Mouse (Mus musculus) heart, embryonic 14.5 days (tissue): ENCODE data around the gene Ina. TPM values are rescaled to one million over a fixed set of nuclear protein-coding genes. Genes with fewer than 3 reads are reported as not detected.

ENCODE experiments used
- ATAC-seq: fragments of 200-750 bp; cut with Nextera tagmentation; 2 replicates; pipeline ENCODE4 v1.8.0; 2017; ENCODE audit warnings: low read depth, moderate TSS enrichment; ENCODE audit not compliant: insufficient number of reproducible peaks, insufficient read depth, low FRiP score
- H3K27ac ChIP-seq, 2 experiments: fragments of 200-500 bp in 1 of 2; fragments of 300-500 bp in 1 of 2; sonication (generic) in 1 of 2; replicated peaks in 1 of 2; 2 replicates each; pipeline ENCODE4 v1.5.1; 2012 to 2014; ENCODE audit warnings: low read depth in 2 of 2, low read length in 2 of 2, control low read depth in 1 of 2, mild to moderate bottlenecking in 1 of 2, mixed read lengths in 1 of 2; ENCODE audit not compliant: control insufficient read depth in 1 of 2, insufficient read depth in 1 of 2
- H3K27me3 ChIP-seq: fragments of 300-500 bp; sonication (generic); 2 replicates; pipeline ENCODE4 v1.6.1; 2014; ENCODE audit warnings: mild to moderate bottlenecking, low read length, control low read depth; ENCODE audit not compliant: control insufficient read depth, insufficient read depth
- H3K36me3 ChIP-seq: fragments of 300-500 bp; sonication (generic); 2 replicates; pipeline ENCODE4 v1.6.1; 2014; ENCODE audit warnings: mild to moderate bottlenecking, control low read depth, low read length, mixed read lengths; ENCODE audit not compliant: control insufficient read depth, insufficient read depth
- H3K4me1 ChIP-seq, 2 experiments: fragments of 200-500 bp in 1 of 2; fragments of 300-500 bp in 1 of 2; sonication (generic) in 1 of 2; 2 replicates each; pipeline ENCODE4 v1.6.1; 2012 to 2014; ENCODE audit warnings: low read length in 2 of 2, control low read depth in 1 of 2, mixed read lengths in 1 of 2; ENCODE audit not compliant: control insufficient read depth in 2 of 2, insufficient read depth in 2 of 2
- H3K4me2 ChIP-seq: fragments of 300-500 bp; sonication (generic); 2 replicates; pipeline ENCODE4 v1.6.1; 2014; ENCODE audit warnings: mild to moderate bottlenecking, low read length
- H3K4me3 ChIP-seq, 2 experiments: fragments of 200-500 bp in 1 of 2; fragments of 300-500 bp in 1 of 2; sonication (generic) in 1 of 2; 2 replicates each; pipeline ENCODE4 v1.5.1; 2012 to 2014; ENCODE audit warnings: low read length in 2 of 2, mild to moderate bottlenecking in 2 of 2, control low read depth in 1 of 2, low read depth in 1 of 2, moderate library complexity in 1 of 2; ENCODE audit not compliant: control insufficient read depth in 1 of 2, insufficient read depth in 1 of 2
- H3K9ac ChIP-seq: fragments of 300-500 bp; sonication (generic); 2 replicates; pipeline ENCODE4 v1.6.1; 2014; ENCODE audit warnings: mild to moderate bottlenecking, low read length
- H3K9me3 ChIP-seq: fragments of 300-500 bp; sonication (generic); 2 replicates; pipeline ENCODE4 v1.6.1; 2016; ENCODE audit warnings: low read length, control low read depth; ENCODE audit not compliant: control insufficient read depth
- WGBS: fragments of 180-500 bp; shearing (Covaris S2); extraction: QIAGEN DNeasy Blood & Tissue Kit; methylation state at CpG from one replicate; pipeline ENCODE4 v1.1.7; 2014; 5-methylcytosine and 5-hydroxymethylcytosine counted together
- polyA plus RNA-seq: library from polyadenylated mRNA; unstranded; fragments of >200 nt; fragmentation: Nextera tagmentation; extraction: Ambion mirVana; gene quantifications from 2 replicates; pipeline ENCODE4 v1.2.1, GENCODE M21; 2014

The Ina gene
- 0.30 TPM in 1 of 2 replicates, not detected in the other for polyA plus RNA-seq

DNA sequence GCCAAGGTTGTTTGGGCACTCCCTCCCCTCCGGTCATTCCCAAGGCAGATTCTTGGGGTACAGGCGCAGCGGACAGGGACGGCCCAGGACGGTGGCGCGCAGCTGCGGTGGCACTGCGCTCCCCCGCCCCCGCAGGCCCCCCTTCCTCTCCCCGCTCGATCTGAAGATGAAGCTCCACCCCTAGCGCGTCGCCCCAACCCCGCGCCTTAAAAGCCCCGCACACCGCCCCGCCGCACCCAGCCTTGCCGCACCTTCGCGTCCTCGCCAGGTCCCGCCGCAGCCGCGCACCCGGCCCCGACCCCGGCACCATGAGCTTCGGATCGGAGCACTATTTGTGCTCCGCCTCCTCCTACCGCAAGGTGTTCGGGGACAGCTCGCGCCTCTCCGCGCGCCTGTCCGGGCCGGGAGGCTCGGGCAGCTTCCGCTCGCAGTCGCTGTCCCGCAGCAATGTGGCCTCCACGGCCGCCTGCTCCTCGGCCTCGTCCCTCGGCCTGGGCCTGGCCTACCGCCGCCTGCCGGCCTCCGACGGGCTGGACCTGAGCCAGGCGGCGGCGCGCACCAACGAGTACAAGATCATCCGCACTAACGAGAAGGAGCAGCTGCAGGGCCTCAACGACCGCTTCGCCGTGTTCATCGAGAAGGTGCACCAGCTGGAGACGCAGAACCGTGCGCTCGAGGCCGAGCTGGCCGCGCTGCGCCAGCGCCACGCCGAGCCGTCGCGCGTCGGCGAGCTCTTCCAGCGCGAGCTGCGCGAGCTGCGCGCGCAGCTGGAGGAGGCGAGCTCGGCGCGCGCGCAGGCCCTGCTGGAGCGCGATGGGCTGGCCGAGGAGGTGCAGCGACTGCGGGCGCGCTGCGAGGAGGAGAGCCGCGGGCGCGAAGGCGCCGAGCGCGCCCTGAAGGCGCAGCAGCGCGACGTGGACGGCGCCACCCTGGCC, at the start of gene Ina, which contains the start of gene Nt5c2:
Gene Ina, plus strand, starts transcription at position 252 of the 935 bp plus-strand sequence.
Gene Nt5c2, minus strand, starts transcription at position 707 of the 935 bp plus-strand sequence.
- ATAC-seq: peak; percentile 54; the same call in 1 of the 2 replicates
- H3K4me3 ChIP-seq: peak within 1 kb of the TSS; percentile 45
- H3K9ac ChIP-seq: no peak within 1 kb of the TSS
- no peaks in the 10 kb centered on the region for H3K36me3 ChIP-seq
- H3K27ac ChIP-seq: no peak within 1 kb of the TSS
- peaks cover 2 to 19% of the 10 kb centered on the region in 2 experiments; a peak in 3 of 4 replicates for H3K4me1 ChIP-seq
- peak within 1 kb of the TSS; percentile 77 for H3K4me2 ChIP-seq
- H3K27me3 ChIP-seq: peaks cover 73% of the 10 kb centered on the region
- H3K9me3 ChIP-seq: no peaks in the 10 kb centered on the region
- under 1% methylated on average over 117 of the region's 124 CpGs for WGBS

DNA sequence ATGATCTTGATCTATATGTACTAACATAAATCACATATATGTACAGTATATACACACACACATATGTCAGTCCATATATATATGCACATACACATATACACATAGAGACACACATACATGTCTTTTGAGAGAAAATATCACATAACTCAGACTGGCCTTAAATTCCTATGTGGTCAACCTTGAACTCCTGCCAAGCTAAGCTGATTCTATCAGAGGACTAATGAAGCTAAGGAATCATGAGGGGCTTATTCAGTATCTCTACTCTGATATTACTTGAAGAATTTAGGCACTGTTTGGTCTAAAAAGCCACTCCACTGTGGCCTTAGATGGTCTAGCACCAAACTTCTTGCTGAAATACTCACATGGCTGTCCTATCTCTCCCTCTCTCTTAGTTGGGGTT, 49.0 kb upstream of the Ina start:
- H3K27me3 ChIP-seq: no peaks in the 10 kb centered on the region
- no peaks in the 10 kb centered on the region for H3K9me3 ChIP-seq

DNA sequence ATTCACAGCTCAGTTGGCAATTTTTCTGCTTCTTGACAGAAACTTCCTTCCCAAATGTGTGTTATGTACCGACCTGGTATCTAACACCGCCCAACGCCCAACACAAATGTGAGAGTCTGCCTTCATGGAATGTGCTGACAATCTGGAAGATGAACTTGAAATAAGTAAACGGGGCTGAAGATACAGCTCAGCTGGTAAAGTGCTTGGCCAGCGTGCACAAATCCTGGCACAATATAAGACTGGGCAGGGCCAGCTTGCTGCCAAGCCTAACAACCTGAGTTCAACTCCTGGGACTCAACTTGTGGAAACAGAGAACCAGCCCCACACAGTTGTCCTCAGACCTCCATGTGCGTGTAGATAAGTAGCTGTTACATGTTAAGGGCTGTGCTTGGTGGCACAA, 48.2 kb upstream of the Ina start:
- no peaks in the 10 kb centered on the region for H3K9me3 ChIP-seq
- H3K4me1 ChIP-seq: peaks cover 26 to 39% of the 10 kb centered on the region in 2 experiments
- H3K9ac ChIP-seq: no peak overlapping the region
- H3K4me3 ChIP-seq: no peak overlapping the region
- no peak overlapping the region for H3K27ac ChIP-seq
- H3K36me3 ChIP-seq: no peaks in the 10 kb centered on the region
- WGBS: 84% methylated on average over 6 of the region's 6 CpGs
- no peaks in the 10 kb centered on the region for H3K27me3 ChIP-seq
- ATAC-seq: no peak
- H3K4me2 ChIP-seq: no peak overlapping the region

More for the DNA sequence above, 49.0 kb upstream of the Ina start:
- no peak overlapping the region for H3K4me3 ChIP-seq
- no peak overlapping the region for H3K9ac ChIP-seq
- H3K27ac ChIP-seq: no peak overlapping the region
- no peak overlapping the region for H3K4me2 ChIP-seq
- peaks cover 21 to 38% of the 10 kb centered on the region in 2 experiments for H3K4me1 ChIP-seq
- no peaks in the 10 kb centered on the region for H3K36me3 ChIP-seq
- ATAC-seq: no peak

DNA sequence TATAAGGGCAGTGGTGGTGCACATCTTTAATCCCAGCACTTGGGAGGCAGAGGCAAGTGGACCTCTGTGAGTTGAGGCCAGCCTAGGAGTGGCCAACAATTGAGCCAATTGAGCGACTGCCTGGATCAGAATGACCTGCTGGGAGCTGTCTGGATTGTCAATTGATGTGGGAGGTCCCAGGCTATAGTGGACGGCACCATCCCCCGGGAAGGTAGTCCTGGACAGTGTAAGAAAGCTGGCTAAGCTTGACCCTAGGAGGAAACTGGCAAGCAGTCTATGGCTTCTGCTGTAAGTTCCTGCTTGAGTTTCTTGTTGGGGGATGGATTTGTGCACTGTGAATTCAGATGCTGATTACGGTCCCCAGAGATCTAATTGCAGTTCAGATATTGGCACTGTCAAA, 46.6 kb upstream of the Ina start:
- 59% methylated on average over 4 of the region's 4 CpGs for WGBS
- Histone ChIP-seq H3K9ac (no peak overlapping the region), H3K36me3 (no peaks in the 10 kb centered on the region), H3K4me1 (peaks cover 32 to 49% of the 10 kb centered on the region in 2 experiments), H3K27ac (no peak overlapping the region), H3K4me3 (no peak overlapping the region), H3K4me2 (no peak overlapping the region), H3K9me3 (no peaks in the 10 kb centered on the region), H3K27me3 (no peaks in the 10 kb centered on the region)
- no peak for ATAC-seq

DNA sequence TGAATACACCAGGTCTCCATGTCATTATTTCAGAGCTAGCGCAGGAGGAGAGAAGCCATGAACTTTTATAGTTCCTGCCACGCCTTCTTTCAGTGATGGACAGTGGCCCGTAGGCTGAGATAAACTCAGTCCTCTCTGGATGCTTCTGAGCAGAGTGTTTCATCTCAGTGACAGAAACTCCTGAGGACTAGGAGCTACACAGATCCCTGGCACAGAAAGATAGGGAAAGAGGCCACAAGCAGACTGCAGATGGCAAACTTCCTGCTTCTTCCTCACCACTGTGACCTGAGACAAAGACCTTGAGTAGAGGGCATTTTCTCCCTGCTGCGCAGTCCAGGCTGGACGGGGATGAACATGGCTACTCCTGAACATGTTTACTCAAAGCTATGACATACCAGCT, 45.7 kb upstream of the Ina start:
- H3K27ac ChIP-seq: peak overlapping the region; percentile 94
- H3K9ac ChIP-seq: peak overlapping the region; percentile 44; the same call in 1 of the 2 replicates

DNA sequence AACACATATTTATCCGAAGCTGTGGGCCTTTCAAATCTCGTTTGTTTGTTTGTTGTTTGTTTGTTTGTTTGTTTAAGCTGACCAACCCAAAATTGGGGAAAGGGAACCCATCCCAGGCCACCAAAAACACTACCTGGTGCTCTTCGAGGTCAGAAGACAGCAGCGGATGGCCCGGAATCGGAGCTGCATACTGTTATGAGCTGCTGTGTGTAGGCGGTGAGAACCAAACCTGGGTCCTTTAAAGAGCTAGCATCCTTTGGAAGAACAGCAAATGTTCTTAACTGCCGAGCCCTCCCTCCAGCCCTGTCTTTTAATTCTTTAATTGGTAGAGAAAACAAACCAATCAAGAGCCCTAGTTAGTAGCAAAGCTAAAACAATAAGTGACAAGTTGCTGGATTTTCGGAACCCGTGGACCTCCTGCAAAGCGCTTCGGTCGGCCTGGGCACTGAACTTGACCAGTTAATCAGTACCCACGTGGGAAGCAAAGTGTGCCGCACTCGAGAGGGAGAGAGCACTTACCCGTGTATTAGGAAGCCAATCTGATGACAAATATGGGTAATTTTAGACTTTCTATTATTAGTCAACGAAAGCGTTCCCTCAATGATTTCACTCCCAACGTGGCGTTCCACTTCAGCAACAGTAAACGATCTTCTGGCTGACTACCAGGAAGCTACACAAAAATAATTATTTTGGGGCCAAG, 45.1 kb upstream of the Ina start:
- 44% methylated on average over 22 of the region's 22 CpGs for WGBS
- peak overlapping the region; percentile 54 for H3K9ac ChIP-seq

More for the DNA sequence above, 45.7 kb upstream of the Ina start:
- Histone ChIP-seq H3K4me2 (peak overlapping the region; percentile 36), H3K36me3 (no peaks in the 10 kb centered on the region), H3K4me1 (peaks cover 35 to 51% of the 10 kb centered on the region in 2 experiments), H3K27me3 (no peaks in the 10 kb centered on the region), H3K4me3 (no peak overlapping the region), H3K9me3 (no peaks in the 10 kb centered on the region)
- no peak for ATAC-seq
- 71% methylated on average over 5 of the region's 5 CpGs for WGBS

DNA sequence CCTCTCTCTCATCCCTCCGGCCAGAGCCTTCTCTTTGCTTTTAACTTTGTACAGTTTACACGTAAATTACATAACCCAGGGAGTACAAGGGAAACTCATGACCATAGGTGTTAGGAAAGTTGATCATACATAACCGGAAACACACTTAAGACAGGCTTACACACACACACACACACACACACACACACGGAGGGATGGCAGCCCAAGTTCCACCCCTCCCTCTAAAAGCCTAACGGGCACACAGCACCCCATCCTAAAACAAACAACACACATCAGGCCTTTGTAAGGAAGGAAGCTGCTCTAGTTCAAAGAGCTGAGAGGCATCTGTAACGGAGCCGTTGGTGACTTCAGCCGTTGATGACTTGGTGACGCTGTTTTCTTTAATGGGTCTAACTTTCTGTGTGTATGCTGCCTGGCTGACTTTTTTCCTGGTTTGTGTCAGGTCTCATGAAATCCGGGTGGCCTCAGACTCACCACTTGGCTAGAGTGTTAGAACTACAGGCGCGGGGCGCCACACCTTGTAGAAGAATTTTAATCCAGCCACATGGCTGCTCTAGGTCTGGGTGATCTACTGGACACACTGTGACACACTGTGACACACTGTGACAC, 44.3 kb upstream of the Ina start:
- H3K4me2 ChIP-seq: peak overlapping the region; percentile 36
- 28% methylated on average over 13 of the region's 13 CpGs for WGBS
- H3K4me1 ChIP-seq: peaks cover 37 to 49% of the 10 kb centered on the region in 2 experiments

More for the DNA sequence above, 45.1 kb upstream of the Ina start:
- Histone ChIP-seq H3K4me2 (peak overlapping the region; percentile 36), H3K9me3 (no peaks in the 10 kb centered on the region), H3K27ac (peak overlapping the region; percentile 94), H3K4me3 (no peak overlapping the region), H3K36me3 (no peaks in the 10 kb centered on the region), H3K4me1 (peaks cover 35 to 50% of the 10 kb centered on the region in 2 experiments), H3K27me3 (no peaks in the 10 kb centered on the region)
- peak; percentile 54; the same call in 1 of the 2 replicates for ATAC-seq

More for the DNA sequence above, 44.3 kb upstream of the Ina start:
- peak overlapping the region; percentile 94 for H3K27ac ChIP-seq
- H3K9ac ChIP-seq: peak overlapping the region; percentile 54
- no peak overlapping the region for H3K4me3 ChIP-seq
- no peaks in the 10 kb centered on the region for H3K27me3 ChIP-seq
- ATAC-seq: peak; percentile 52; the same call in 1 of the 2 replicates
- H3K36me3 ChIP-seq: no peaks in the 10 kb centered on the region
- H3K9me3 ChIP-seq: no peaks in the 10 kb centered on the region
